Mouse (Mus musculus): Measurements from ENCODE around the gene Mark1.

DNA sequence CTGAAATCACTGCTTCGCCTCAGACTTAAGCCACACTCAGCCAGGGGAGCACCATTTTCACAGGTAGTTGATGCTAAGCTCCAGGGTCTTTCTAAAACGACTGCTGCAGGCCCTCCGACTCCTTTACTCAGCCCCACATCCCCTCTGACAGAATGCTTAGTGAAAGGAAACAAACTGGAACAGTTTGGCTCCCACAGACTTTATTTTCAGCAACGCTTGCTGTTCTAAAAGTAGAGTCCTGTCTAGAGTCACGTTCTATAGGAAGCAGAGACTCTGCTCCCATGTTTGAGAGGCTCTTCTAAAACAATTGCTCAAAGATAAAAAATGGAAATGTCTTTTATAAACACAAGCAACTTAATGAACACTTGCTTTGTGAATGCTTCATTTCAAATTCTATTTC, 79.3 kb downstream of the Mark1 start:
- no peak for TF ChIP-seq CTCF (IDR thresholded peaks at IDR 0.05; ENCODE audit: borderline replicate concordance, insufficient read depth, low read length)
- TF ChIP-seq POLR2A (IDR thresholded peaks at IDR 0.05; ENCODE audit: low read depth, low read length) = no peak

Data from embryonic fibroblast, embryonic 13.5 days (primary cell).